Mouse (Mus musculus): ENCODE data around the gene Cep170.

- TF ChIP-seq POLR2A (IDR thresholded peaks at IDR 0.05; ENCODE audit: extremely low read depth, insufficient read depth, low read length) (no peak), CTCF (IDR thresholded peaks at IDR 0.05; ENCODE audit: low read depth, low read length) (no peak)
Observed at GRCm38 (mm10) chr1:176822949-176823348, 9.1 kb upstream of the Cep170 start.
